Mouse (Mus musculus) left cerebral cortex, postnatal 14 days (tissue): ENCODE measurements around the gene Gcdh. TPM values are rescaled to one million over a fixed set of nuclear protein-coding genes. Genes with fewer than 3 reads are reported as not detected.

Experiments
- DNase-seq, 2 experiments: peaks; one replicate each; pipeline ENCODE4 v3.0.0; 2021 to 2022; ENCODE audit warnings: low spot score in 2 of 2, mixed read lengths in 1 of 2
- intact Hi-C: fragments of 180-260 bp; cut with DNase I; formaldehyde crosslinking; loops from one replicate; pipeline ENCODE4 v1.15.1; 2025
- long read RNA-seq, 2 experiments: library from polyadenylated mRNA; stranded (forward); transcript quantifications; one replicate each; pipeline ENCODE4 v2.0.0; 2021
- total RNA-seq, 2 experiments: library from RNA; stranded (reverse); gene quantifications; 2 replicates each; pipeline ENCODE4 v1.2.3; 2021

Gene Gcdh
- 10 to 100 TPM; 36.5 to 38.9 TPM for total RNA-seq
- long read RNA-seq, experiment 1, transcript Gcdh-201 (11 exons, 2,167 nt): minor isoform, 11 of 41 reads
- long read RNA-seq, experiment 1, transcript Gcdh-202 (12 exons, 2,114 nt): major isoform, 22 of 41 reads
- long read RNA-seq, experiment 1, partial matches to known transcripts: 3 of 41 reads
- long read RNA-seq, experiment 1, other reads (novel, unspliced or antisense): 5 of 41 reads
- long read RNA-seq, experiment 2, transcript Gcdh-201 (11 exons, 2,167 nt): major isoform, 14 of 47 reads
- long read RNA-seq, experiment 2, transcript Gcdh-202 (12 exons, 2,114 nt): minor isoform, 11 of 47 reads
- long read RNA-seq, experiment 2, partial matches to known transcripts: 9 of 47 reads
- long read RNA-seq, experiment 2, other reads (novel, unspliced or antisense): 13 of 47 reads

DNA sequence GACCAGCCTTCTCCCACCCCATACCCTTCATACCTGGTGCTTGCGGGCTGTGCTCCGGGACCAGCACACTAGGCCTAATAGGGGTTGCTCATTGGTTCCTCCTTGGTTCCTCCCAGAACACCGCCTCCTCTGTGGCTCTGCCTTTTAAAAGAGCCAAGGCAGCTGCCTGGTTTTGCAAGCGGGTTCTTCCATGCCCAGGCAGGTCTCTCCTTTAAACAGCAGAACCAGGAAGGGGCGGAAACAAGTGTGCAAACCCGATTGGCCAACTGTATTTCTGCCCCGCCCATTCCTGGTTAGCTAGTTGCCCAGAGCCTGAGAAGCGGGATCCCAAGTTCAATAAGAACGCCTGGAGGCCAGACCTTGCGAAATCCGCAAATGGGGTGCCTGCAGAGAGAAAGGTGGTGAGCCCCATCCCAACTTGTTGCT, at the start of gene Gcdh:
Gcdh (minus strand) TSS at position 213 of the 426 bp plus-strand sequence.
- DNase-seq: peak; percentile 92 to 95
- intact Hi-C loops: no loop called here

DNA sequence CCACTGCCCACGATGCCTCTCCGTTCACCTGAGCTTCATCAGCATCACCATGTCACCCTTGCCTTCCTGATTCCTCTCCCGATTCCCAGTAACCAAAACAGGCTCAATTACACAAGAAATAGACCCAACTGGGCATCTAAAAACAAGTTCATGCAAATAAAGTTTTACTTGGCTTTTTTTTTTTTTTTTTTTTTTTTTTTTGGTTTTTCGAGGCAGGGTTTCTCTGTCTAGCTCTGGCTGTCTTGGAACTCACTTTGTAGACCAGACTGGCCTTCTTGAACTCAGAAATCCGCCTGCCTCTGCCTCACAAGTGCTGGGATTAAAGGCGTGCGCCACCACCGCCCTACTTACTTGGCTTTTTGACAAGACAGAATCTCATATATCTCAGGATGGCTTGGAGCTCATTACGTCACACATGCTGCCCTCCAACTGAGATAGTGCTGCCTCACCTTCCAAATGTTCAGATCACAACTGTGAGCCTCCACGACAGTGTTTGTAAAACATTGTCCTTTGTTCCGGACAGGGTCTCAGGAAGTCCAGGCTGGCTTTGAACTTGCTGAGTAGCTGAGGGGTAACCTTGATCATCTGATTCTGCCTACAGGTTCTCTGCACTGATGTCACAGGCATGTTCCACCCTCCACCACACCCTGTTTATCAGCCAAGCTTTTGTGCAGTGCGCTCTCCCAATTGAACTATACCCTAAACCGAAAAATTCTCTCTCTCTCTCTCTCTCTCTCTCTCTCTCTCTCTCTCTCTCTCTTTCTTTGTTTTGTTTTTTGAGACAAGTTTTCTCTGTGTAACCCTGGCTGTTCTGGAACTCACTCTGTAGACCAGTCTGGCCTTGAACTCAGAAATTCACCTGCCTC, 44.1 kb upstream of the Gcdh start:
- DNase-seq: no peak
- intact Hi-C loops: no loop called here

DNA sequence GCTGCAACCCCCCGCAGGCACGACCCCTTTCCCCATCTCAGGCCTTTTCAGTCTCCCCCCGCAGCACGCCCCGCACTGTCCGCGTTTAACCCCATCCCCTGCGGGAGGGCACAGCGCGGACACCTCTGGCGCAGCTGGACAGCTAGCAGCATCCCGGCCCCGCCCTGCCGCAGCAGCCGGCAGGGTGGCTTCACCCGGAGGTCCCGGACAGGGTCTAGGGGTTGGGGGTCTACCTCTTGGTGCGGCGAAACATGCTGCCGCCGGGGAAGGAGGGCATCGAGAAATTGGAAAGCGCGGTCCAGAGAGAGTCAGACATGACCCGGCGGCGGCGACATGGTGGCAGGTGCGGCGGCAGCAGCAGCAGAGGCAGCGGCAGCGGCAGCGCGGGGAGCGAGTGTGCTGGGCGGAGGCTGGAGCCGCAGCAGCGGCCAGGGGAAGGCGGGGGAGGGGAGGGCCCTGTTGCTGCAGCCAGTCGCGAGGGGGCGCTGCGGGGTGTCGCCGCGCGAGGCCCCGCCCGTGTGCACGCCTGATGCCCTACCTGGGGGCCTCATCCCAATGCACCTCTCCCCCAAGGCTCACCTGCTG, 43.3 kb upstream of the Gcdh start, which contains the start of gene Mast1:
Mast1 (minus strand) TSS at position 398 of the 585 bp plus-strand sequence.
- intact Hi-C loops: no loop called here
- DNase-seq: peak; percentile 62 to 81

DNA sequence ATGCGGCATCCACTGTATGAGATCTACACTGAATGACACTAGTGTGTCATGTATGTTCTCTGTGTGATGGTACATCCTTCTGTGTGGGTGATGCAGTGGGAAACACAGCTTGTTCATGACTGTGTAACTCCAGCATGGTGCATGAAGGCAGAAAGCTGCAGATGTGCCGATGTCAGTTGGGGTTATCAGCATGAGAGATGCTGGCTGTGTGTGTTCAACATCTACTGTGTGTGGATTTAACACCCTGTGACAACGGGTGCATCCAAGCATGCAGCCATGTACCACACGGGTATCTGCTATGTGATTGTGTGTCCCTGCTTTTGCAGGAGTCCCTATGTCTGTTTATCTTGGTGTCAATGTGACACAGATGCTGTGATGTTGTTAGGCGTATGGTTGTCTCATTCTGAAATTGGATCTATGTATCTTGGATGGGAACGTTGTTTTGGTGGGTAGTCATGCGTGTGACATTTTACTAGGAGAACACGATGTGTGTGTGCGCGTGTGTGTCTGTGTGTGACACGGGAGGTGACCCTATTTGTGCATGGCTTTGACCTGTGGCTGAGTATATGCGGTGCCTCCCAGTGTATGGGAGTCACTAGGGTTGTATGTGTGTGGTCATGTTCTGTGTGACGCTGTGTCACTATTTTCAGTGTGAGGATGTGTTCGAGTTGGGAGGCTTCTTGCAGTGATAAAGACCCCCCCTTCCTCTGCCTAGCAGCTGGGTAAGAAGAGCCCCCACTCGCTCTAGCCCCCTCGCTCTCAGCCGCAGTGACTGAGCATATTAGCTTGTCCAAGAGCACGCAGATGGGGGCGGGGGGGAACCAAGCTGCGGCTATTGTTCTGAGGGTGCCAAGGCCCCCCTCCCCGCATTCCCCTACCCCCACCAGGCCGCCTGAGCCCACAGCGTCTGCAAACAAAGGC, 42.6 kb upstream of the Gcdh start:
- intact Hi-C loops: no loop called here
- no peak for DNase-seq

DNA sequence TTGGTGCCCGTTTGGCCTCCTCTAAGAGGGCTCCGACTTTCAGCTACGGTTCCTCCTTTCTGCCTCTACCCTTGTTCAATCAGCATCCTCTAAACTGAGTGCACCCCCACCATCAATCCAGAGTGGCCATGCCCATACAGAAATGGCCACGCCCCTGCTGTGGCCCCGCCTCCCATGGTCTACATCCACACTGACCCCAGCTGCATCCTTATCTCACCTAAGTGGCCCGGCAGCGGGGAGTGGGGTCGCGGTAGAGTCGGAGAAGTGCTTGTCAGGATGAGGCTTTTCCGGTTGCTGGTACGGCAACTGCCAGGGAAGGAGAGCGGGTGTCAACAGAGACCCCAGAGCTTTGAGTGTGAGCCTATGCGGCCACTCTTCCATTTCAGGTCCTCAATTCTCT, 41.8 kb upstream of the Gcdh start:
- intact Hi-C loops: no loop called here
- DNase-seq: no peak

DNA sequence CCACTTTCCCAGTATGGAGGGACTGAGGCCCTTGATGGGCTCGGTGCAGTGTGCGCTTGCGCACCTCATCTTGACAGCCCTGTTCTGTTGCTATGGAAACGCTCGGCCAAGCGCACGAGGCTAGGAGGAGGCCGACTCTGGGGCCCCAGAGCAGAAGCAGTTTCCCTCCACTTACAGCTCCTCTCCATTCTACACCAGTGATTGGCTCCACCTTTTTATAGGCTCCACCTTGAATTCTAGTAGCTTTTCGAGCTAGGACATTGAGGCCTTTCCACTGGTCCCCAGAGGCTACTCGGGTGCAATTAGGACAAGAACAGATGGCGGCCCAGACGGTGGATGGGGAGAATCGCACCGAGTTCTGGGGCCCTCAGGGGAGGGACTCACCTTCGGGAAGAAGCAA, 41.1 kb upstream of the Gcdh start:
- peak; percentile 55 to 60 for DNase-seq

DNA sequence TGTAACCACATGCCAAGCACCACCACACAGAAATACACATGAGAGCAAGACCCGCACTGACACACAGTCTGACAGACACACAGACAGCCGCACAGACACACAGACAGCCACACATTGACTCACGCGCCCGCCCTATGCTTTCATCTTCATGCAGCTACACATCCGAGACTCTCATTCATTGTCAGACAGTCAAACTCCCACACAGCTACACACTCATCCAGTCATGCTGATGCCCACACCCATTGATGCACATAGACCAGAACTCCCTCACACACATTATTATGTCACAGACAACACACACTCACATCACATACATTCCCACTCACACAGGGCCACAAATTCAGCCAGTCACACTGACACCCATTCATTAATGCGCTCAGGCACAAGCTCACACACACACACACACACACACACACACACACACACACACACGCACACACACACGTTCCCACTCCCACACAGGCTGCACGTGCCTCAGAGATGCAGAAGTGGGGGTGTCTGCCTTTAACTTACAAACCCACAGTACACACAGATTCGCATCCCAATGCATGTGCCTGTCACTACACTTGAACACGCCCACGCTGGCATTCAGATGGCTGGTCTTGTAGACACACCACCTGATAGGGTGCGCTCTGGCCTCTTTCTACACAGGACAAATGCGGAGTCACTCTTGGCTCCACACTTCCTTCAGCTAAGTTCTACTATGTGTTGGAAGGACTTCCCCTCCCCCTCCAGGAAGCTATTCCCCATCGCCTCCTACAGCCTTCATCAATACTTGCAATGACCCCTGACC, 40.2 kb upstream of the Gcdh start:
- intact Hi-C loops: no loop called here
- DNase-seq: peak; percentile 42 to 77

More for the DNA sequence above, 41.1 kb upstream of the Gcdh start:
- intact Hi-C loops: no loop called here

DNA sequence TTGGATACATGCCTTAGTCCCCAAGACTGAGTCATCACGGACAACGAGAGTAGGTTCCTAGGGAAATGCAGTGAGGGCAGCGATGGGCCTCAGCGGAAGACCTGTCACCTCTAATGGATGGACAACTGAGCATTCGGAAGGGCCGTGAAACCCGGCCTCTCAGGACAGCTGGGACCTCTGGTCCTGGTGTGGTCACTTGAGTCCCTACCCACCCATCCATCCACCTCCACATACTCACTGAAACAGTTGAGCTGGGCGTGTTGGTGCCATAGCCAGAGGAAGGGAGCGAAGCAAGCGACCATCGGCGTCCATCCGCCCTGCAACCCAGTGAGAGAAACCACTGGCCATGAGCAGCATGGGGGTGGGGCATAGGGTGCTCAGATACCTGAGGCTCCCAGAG, 36.9 kb upstream of the Gcdh start:
- intact Hi-C loops: no loop called here
- no peak for DNase-seq

DNA sequence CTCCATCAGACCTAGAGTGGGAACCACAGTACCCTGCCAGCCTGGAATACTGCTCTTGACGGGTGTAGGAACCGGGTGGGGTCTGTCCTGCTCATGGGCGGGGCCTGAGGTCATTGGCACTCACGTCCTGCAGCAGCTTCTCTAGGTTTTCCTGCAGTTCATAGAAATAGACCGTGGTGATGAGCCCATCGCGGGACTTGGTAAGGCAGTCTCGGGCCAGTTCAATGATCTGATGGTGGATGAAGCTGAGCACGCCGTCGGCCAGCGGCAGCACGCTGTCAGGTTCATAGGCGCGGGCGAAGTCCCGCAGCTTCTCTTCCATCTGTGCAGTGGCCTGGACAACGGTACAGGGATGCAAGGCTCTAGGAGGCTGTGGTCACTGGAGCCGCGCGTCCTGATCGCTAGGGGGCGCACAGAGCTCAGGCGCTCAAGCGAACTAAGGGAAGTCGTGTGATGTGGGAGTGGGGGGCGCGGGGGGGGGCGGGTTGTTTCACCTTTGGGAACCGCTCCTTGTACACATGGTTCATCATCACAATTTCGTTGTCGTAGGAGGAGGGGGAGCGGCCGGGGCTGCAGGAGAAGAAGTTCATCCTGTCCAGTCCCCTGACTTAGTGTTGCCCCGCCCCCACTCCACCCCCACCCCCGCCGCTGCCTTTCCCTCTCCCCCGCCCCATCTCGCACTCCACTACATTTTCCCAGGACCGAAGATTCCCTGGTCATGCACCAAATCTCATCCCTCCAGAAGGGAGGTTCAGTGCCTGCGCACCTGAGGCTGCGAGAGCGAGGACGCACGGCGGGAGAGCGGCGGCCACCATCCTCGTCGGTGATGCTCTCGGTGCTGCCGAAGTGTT, 35.0 kb upstream of the Gcdh start:
- intact Hi-C loops: no loop called here
- peak; percentile 70 to 77 for DNase-seq

DNA sequence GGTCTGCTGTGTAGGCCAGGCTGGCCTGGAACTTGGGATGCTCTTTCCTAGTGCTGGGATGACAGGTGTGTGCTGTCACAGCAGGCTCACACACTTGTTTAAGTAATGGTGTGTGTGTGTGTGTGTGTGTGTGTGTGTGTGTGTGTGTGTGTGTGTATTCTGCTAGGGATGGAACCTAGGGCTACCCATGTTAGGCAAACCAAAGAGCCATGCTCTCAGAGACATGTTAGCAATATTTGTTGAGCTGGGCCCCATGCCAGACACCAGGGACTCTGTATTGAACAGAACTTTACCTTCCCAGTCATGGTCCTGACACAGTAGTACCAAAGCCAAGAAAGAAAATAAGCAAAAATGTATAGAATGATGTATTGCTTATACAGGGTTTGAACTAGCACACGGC, 33.8 kb upstream of the Gcdh start:
- no peak for DNase-seq
- intact Hi-C loops: no loop called here

DNA sequence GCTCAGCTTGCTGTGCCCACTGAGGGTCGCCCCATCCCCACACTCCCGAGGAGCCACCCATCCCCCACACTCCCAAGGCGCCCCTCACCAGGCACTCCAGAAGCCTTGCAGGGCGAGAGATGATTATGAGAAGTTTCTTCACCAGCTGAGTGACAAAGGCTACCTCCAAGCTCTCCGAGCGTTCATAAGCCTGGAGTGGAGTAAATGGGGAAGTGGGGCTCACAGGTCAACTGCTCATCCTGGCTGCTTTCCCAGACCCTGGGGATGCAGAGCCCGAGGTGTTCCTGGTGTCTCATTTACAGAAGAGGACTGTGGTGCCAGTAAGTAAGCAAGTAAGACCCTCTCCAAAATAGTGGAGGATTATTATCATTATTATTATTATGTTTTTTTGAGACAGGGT, 31.8 kb upstream of the Gcdh start:
- no peak for DNase-seq
- intact Hi-C loops: no loop called here

DNA sequence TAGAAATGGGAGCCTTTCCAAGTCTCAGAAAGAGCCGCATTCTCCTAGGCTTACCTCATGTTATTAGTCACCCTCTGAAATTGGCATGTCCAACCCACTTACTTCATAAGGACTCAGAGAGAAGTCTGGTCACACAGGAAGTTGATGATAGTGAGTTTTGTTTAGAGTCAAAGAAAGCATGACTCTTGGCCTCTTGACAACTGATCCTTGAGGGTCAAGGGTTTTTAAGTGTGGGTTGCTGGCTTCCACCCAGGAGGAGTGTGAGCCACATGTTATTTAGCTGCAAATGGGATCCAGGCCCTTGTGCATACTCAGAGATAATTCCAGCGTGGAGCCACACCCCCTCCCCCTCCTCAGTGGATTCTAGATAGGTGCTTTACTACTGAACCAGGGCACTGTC, 27.9 kb upstream of the Gcdh start:
- no peak for DNase-seq
- intact Hi-C loops: no loop called here

DNA sequence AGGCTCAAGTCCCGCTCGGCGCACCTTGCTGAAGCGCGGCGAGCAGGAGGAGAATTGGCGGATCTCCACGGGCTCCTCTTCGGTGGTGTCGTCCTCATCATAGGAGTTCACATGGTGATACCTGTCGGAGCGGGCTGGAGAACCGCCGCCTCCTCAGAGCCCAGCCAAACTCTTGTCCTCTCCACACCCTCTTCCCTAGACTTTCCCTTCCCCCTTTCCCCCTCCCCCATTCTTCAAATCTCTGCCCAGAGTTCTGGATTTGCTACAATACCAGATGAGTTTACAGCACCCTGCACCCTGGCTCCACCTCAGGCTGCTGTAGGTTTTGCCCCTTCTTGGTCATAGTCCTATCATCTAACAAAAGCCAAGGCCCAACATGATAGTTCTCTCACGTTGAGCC, 24.9 kb upstream of the Gcdh start:
- intact Hi-C loops: no loop called here
- DNase-seq: no peak

DNA sequence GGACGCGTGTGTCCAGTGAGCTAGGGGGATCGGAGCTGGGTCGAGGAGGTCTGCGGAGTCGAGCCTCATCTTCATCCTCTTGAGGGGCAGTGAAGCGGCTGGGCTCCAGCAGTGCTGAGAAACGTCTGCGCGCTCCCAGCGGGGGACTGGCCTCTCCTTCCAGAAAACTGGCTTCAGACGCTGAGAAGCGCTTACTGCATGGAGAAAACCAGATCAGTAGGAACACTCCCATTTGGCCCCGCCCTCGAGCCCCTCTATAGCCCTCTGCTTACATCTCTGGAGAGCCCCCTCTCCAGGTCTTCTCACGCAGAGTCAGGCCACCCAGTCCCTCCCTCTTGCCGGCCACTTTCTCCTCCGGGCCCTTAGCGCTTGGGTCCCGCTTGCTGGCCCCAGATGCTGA, 24.1 kb upstream of the Gcdh start:
- intact Hi-C loops: no loop called here
- no peak for DNase-seq

DNA sequence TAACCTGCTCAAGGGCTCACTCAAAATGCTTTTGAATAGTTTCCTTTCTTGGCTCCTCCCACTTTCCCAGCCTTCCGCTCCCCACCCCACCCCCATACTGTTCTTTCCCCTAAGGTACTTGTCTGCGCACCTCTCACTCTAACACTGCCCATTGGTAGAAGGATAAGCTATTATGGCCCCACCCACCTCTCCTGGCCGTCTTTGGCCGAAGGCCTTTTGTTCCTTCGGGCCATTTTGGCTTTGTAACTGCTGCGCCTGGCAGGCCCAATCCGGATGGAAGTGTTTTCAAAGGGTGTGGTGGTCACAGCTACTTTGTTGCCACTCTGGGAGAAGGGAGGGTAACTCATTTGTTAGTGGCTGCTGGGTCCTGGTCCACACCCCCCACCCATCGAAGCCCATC, 21.5 kb upstream of the Gcdh start:
- intact Hi-C loops: no loop called here
- no peak for DNase-seq

DNA sequence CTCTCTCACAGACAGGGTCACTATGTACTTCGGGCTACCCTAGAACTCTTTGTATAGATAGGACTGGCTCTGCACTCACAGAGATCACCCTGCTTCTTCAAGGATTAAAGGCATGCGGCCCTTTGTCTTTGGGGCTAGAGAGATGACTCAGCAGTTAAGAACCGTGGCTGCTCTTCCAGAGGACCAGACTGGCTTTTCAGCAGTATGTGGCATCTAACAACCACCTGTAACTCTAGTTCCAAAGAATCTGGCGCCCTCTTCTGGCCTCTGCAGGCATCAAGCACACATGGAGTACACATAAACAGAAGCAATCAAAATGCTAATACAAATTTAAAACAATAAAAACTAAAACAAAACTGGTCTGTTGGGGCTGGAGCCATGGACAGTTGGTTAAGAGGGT, 20.2 kb upstream of the Gcdh start:
- DNase-seq: peak in 1 of 2 experiments; percentile 80
- intact Hi-C loops: no loop called here

DNA sequence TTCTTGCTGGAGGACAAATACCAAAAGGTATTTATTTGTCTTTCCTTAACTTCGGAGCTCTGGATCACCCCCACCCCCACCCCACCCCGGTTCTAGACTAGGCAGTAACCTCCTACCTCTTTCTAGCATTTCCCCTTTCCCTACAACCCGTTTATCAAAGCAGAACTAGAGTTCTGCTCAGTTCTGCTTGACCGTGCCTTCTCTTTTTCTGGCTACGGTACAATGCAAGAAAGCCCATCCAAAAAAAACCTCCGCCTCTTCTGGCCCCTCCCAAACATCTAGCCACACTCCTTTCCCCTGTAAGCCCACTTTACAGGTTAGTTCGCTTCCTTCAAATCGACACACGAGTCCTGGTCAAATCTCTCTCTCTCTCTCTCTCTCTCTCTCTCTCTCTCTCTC, 19.8 kb upstream of the Gcdh start:
- no peak for DNase-seq
- intact Hi-C loops: no loop called here
